Comparison of ENCODE assay signal across 21 mouse cellular contexts in genomic region chr2:131487337-131487736, GRCm38 (mm10). TPM values are rescaled to one million over a fixed set of nuclear protein-coding genes. Genes with fewer than 3 reads are reported as not detected.
DNase-seq lines count a peak whose midpoint lies in the region; ATAC-seq and TF ChIP-seq lines count a peak whose summit lies in the region.
"Had no signal": no experiment of that assay in that cellular context is flagged by ENCODE, and none has a peak within 500 bp of the region (broad histone marks: within the 10 kb centered on the region; RNA-seq: fewer than 3 reads in every experiment).

No protein-coding gene starts in this region.

- no peak for TF ChIP-seq CTCF in liver, postnatal 0 days (IDR thresholded peaks at IDR 0.05; ENCODE audit: low read depth)

- H3K4me1 ChIP-seq in liver, postnatal 0 days (ENCODE audit: insufficient read depth): no peaks in the 10 kb centered on the region; the same call in 1 of the 2 replicates
- no peaks in the 10 kb centered on the region for H3K4me1 ChIP-seq in liver, embryonic 11.5 days (replicated peaks; ENCODE audit: control insufficient read depth, insufficient read depth, low read length)
- peaks cover 51% of the 10 kb centered on the region for H3K4me1 ChIP-seq in limb, embryonic 12.5 days (replicated peaks)

- no peak for ATAC-seq in liver, postnatal 0 days
- ATAC-seq in liver, embryonic 11.5 days (replicated peaks; ENCODE audit: low FRiP score): no peak
- no peak for ATAC-seq in limb, embryonic 12.5 days (ENCODE audit: insufficient number of reproducible peaks, insufficient read depth, low FRiP score, low TSS enrichment, low read depth)
- ATAC-seq: forebrain, postnatal 0 days had no signal

- H3K4me2 ChIP-seq in liver, postnatal 0 days (ENCODE audit: low read depth, low read length): no peak overlapping the region
- no peak overlapping the region for H3K4me2 ChIP-seq in liver, embryonic 11.5 days
- H3K4me2 ChIP-seq in limb, embryonic 12.5 days: no peak overlapping the region
- H3K4me2 ChIP-seq: embryonic facial prominence, embryonic 15.5 days; heart, embryonic 11.5 days; heart, embryonic 15.5 days; hindbrain, embryonic 14.5 days had no signal

- 94% methylated on average over 5 of the region's 5 CpGs for WGBS in liver, postnatal 0 days (ENCODE audit: insufficient replicate concordance)
- WGBS in liver, embryonic 11.5 days: 88% methylated on average over 5 of the region's 5 CpGs
- 41% methylated on average over 5 of the region's 5 CpGs for WGBS in limb, embryonic 12.5 days

- no peak overlapping the region for H3K27ac ChIP-seq in liver, postnatal 0 days (ENCODE audit: low read depth)
- H3K27ac ChIP-seq in liver, embryonic 11.5 days (ENCODE audit: low read depth, low read length): no peak overlapping the region
- H3K27ac ChIP-seq in limb, embryonic 12.5 days: peak overlapping the region; percentile 66
- H3K27ac ChIP-seq: embryonic facial prominence, embryonic 15.5 days; heart, adult 2 months; heart, embryonic 15.5 days; hindbrain, embryonic 10.5 days; hindbrain, embryonic 14.5 days had no signal

- no peaks in the 10 kb centered on the region for H3K36me3 ChIP-seq in liver, postnatal 0 days (replicated peaks; ENCODE audit: insufficient read depth, low read length)
- H3K36me3 ChIP-seq in liver, embryonic 11.5 days (ENCODE audit: control insufficient read depth, insufficient read depth, low read length): no peaks in the 10 kb centered on the region
- no peaks in the 10 kb centered on the region for H3K36me3 ChIP-seq in limb, embryonic 12.5 days
- H3K36me3 ChIP-seq: embryonic facial prominence, embryonic 15.5 days; heart, embryonic 15.5 days; hindbrain, embryonic 10.5 days had no signal

- TF ChIP-seq EP300 in liver, postnatal 0 days (IDR thresholded peaks at IDR 0.05; ENCODE audit: low read depth): no peak

- H3K27me3 ChIP-seq in liver, postnatal 0 days (ENCODE audit: insufficient read depth, low read length): 0 out of 2 replicates have a peak, but pooled peaks cover 7% of the 10 kb centered on the region
- no peaks in the 10 kb centered on the region for H3K27me3 ChIP-seq in liver, embryonic 11.5 days (replicated peaks; ENCODE audit: control insufficient read depth, insufficient read depth, low read length)
- no peaks in the 10 kb centered on the region for H3K27me3 ChIP-seq in limb, embryonic 12.5 days
- H3K27me3 ChIP-seq: embryonic facial prominence, embryonic 15.5 days had no signal

- no peak overlapping the region for H3K9ac ChIP-seq in liver, postnatal 0 days (replicated peaks)
- no peak overlapping the region for H3K9ac ChIP-seq in liver, embryonic 11.5 days (ENCODE audit: low read depth, low read length)
- H3K9ac ChIP-seq in limb, embryonic 12.5 days (replicated peaks): no peak overlapping the region
- H3K9ac ChIP-seq: embryonic facial prominence, embryonic 15.5 days; forebrain, postnatal 0 days; heart, embryonic 15.5 days; hindbrain, embryonic 14.5 days had no signal

- DNase-seq in embryo, embryonic 10.5 days (ENCODE audit: low spot score): peak; percentile 49
- DNase-seq in embryo, embryonic 9.5 days (ENCODE audit: extremely low spot score): no peak
- DNase-seq in liver, postnatal 0 days: peak; percentile 4
- no peak for DNase-seq in liver, embryonic 11.5 days (ENCODE audit: low spot score)
- DNase-seq in heart, postnatal 4 days: no peak
- DNase-seq in B cell, adult 2 months: no peak
- DNase-seq: adrenal gland, adult 2 months; adrenal gland, postnatal 25 days; cerebellum, adult 18-20 months; cerebellum, adult 9-11 months; cerebellum, postnatal 36 days; forebrain, postnatal 0 days; gastrocnemius, postnatal 14 days; heart, adult 2 months; heart, postnatal 14 days had no signal

- H3K4me3 ChIP-seq in liver, postnatal 0 days (ENCODE audit: low read depth, low read length): no peak overlapping the region
- H3K4me3 ChIP-seq in liver, embryonic 11.5 days (ENCODE audit: low read depth, low read length): no peak overlapping the region
- no peak overlapping the region for H3K4me3 ChIP-seq in limb, embryonic 12.5 days (replicated peaks)
- H3K4me3 ChIP-seq: embryonic facial prominence, embryonic 15.5 days; heart, adult 2 months; heart, embryonic 15.5 days; hindbrain, embryonic 10.5 days had no signal

- no peaks in the 10 kb centered on the region for H3K9me3 ChIP-seq in liver, postnatal 0 days (ENCODE audit: low read length)
- H3K9me3 ChIP-seq in liver, embryonic 11.5 days (ENCODE audit: control insufficient read depth, low read length): no peaks in the 10 kb centered on the region
- no peaks in the 10 kb centered on the region for H3K9me3 ChIP-seq in limb, embryonic 12.5 days
- H3K9me3 ChIP-seq: embryonic facial prominence, embryonic 15.5 days; heart, embryonic 15.5 days; hindbrain, embryonic 10.5 days had no signal

RNA-seq across cellular contexts. Expression of gene Smox, which starts 4.0 kb away (rescaled TPM):
- polyA plus RNA-seq in liver, postnatal 0 days (2015; fragmentation: Nextera tagmentation; extraction: Ambion mirVana): 56.7 and 60.8 TPM in 2 replicates
- polyA plus RNA-seq in liver, embryonic 11.5 days (2014; fragmentation: Nextera tagmentation; extraction: Ambion mirVana): 36.3 and 44.9 TPM in 2 replicates
- 85.5 and 96.5 TPM in 2 replicates for polyA plus RNA-seq in limb, embryonic 12.5 days (2016; fragmentation: Nextera tagmentation; extraction: Ambion mirVana)
- 10 to 100 TPM; 33.7 to 35.2 TPM for total RNA-seq in heart, postnatal 4 days (2021)

Comparison
In these comparisons a context has a peak if more than half of its experiments do, and no peak if none do; other contexts are left out.
1. DNase-seq: peak in embryo, embryonic 10.5 days (single experiment) and liver, postnatal 0 days (single experiment); none in embryo, embryonic 9.5 days (single experiment), liver, embryonic 11.5 days (single experiment), heart, postnatal 4 days (single experiment) and B cell, adult 2 months (0 of 2).